Mouse (Mus musculus) urinary bladder, adult 18-20 months (tissue): ENCODE results near the gene Nedd1.

Experiments
- DNase-seq, 2 experiments: peaks; one replicate each; pipeline ENCODE4 v3.0.0; 2022; ENCODE audit warnings: low spot score in 2 of 2, mixed read lengths in 2 of 2

Nedd1 gene

GRCm38 (mm10) chr10:92721771-92722619 lies at the start of gene Nedd1:
Nedd1 (minus strand) TSS chr10:92722420.
- peak; percentile 92 to 97 for DNase-seq

- no peak for DNase-seq
Measured at GRCm38 (mm10) chr10:92754359-92754758, 32.1 kb upstream of the Nedd1 start.

DNA sequence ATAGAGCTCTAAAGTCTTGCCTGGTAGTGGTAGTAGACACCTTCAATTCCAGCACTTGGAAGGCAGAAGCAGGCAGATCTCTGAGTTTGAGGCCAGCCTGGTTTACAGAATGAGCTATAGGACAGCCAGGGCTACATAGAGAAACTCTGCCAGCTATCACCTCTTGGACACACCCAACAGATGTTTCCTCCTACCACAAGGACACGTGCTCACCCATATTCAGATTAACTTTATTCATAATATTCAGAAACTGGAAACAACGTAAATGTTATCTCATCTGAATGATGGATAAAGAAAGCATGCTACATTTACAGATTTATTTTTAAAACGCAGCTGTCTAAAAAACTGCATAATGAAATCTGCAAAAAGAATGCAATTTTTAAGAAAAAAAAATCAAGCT lies 8.1 kb upstream of the Nedd1 start:
- no peak for DNase-seq

GRCm38 (mm10) chr10:92728723-92729122 lies 6.5 kb upstream of the Nedd1 start:
- DNase-seq: no peak

- DNase-seq: no peak
Measured at GRCm38 (mm10) chr10:92722620-92722988, 384 bp upstream of the Nedd1 start.

- no peak for DNase-seq
Measured at GRCm38 (mm10) chr10:92699032-92699431, 23.2 kb downstream of the Nedd1 start.

DNA sequence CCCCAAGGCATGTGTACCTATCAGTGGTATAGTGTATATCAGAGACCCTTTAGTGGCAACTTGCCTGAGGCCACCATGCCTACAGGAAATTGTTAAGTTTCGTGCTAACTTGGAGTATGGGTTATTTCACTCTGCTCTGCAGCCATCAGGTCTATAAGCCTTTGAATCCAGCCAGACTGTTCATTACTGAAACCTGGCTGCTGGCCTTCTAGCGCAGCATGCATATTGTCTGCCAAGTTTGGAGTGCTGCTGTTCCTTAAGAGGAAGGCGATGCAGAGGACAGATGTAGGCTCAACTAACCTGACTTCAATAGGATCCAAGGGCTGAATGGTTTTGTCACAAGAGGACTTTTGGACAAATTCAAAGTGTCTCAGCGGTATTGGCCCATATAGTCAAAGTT lies 47.2 kb downstream of the Nedd1 start:
- DNase-seq: no peak

GRCm38 (mm10) chr10:92671906-92672305 lies 50.3 kb downstream of the Nedd1 start:
- DNase-seq: no peak

GRCm38 (mm10) chr10:92665287-92665686 lies 56.9 kb downstream of the Nedd1 start:
- no peak for DNase-seq

GRCm38 (mm10) chr10:92653266-92653665 lies 69.0 kb downstream of the Nedd1 start:
- DNase-seq: no peak

- DNase-seq: no peak
Measured at GRCm38 (mm10) chr10:92652399-92652920, 69.8 kb downstream of the Nedd1 start.

DNA sequence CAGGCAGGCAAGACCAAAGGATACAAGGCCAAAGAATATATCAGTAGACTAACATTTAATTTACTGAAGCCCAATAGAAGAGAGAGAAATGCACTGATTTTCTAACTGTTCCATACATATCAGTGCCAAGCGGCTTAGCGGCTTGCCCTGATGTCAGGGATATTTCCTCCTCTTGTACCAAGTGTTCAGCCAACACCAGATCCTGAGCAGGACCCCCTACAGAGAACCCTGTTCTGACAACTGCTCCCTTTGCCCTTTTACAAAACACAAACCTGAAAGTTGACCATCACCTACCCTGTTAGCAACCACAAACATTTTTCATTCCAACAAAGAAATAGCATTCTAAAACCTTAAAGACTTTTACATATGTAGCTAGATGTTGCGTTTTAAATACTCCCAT lies 71.0 kb downstream of the Nedd1 start:
- DNase-seq: no peak

GRCm38 (mm10) chr10:92649096-92649495 lies 73.1 kb downstream of the Nedd1 start:
- no peak for DNase-seq

DNA sequence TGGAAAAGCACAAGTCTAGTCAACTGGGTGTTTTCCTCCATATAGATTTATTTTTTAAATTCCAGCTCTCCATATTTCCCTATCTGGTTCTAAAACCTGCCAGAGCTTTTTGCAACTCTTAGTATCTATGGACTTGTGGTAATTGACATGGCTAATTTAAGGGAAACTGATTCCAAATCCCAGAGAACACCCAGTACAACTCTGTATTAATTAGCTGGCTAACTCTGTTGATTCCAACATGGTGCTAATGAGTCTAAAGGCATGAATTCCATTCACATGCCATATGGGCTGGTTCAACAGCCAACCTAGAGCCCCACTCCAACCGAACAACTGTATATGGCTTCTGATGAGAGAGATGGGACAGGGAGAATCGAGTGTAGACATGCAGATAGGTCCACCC lies 74.5 kb downstream of the Nedd1 start:
- no peak for DNase-seq

DNA sequence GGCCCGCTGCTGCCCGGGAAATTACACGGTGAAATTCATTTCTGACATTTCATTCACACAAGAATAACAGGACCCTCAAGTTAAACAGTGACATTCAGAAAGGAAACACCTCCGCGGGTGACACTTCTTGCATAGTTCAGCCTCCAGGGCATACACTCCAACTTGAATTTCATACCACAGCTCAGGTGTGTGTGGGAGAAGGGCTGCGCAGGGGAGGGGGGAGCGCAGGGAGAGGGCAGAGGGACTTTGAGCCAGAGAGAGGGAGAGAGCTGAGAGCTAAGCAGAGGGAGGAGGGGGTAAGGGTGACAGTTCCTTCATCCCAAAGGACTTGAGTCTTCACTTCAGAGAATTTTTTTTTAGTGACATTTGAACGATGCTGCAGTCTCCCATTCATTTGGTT lies 78.2 kb downstream of the Nedd1 start:
- no peak for DNase-seq

- DNase-seq: no peak
Measured at GRCm38 (mm10) chr10:92641032-92641431, 81.2 kb downstream of the Nedd1 start.
